Mouse (Mus musculus) spleen, postnatal 10 days (tissue): Measurements from ENCODE around the gene Acp2.

Experiments used
- DNase-seq, 2 experiments: peaks; one replicate each; pipeline ENCODE4 v3.0.0; 2021 to 2022; ENCODE audit warnings: low spot score in 2 of 2

Acp2 gene

DNA sequence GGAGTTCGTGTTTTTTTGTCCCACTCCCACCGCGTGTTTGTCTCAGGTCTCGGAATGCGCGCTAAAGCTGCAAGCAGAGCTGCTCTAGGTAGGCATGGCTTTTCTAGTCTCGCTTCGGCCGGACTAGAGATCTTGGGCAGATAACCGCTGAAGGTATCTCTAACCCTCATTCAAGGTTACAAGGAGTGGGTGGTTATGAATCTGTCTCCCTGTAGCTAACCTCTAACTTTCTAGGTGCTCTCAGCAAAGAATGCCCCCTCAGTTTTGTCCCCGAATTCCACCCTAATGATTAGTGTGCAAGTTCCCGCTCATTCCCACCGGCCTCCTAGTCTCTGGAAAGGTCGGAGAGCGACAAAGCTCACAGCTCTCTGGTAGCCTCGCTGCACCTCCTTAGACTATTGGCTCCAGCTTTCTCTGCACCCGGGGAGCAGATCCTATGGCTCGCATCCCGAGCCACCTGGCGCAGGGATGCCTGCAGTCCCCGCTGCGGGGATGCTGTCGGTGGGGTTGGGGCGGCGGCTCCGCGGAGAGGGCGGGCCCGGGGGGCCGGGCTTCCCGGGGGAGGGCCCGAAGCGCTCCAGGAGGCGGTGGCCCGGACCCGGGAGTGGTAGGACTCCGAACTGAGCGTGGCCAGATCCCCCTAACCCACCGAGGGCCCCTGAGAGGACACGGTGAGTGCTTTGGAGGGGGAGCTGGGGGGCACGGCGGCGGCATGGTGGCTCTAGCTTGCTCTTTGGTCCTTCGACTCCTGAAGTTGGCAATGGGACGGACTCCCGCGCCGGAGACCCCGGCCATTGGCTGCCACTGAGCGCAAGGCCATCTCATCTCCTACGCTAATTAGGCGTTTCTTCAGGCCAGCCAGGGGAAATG lies 53.8 kb downstream of the Acp2 start:
- no peak for DNase-seq

DNA sequence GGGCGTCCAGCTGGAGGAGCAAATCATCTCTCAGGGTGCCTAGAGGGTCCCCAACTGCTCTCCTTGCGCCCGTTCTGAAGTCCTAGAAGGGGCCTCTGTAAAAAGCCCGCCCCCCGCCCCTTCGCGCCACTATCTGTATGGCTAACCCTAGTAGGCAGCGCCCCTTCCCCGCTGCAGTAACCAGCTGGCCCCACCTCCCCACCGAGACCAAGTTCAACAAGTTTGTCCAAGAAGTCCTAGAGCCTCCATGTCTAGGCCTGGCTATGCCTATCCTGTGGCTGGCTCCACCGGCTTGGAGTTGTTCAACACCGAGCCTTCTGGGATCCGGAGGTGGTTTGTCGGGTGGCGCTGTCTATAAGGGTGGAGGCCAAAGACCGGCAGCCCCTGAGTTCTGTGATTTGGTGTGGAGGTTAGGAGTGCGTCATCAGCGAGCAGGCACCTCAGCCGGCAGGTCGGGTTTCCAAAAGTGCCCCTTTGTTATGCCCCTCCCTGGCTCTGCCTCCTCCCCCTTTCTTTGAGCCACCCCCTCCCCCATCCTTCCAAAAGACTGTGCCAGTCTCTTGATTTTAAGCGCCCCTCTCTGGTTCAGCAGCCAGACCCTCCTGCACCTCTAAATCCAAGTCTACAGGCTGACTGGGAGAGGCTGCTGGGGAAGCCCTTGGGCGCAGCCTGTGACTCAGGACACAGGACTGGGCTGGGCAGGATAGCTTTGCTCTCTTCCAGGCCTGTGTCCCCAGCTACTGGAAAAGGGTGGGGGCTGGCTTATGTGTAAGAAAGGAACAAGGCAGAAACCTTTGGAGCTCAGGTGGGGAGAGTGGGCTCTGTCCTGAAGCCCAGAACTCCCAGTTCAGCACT lies 54.7 kb downstream of the Acp2 start:
- DNase-seq: no peak

DNA sequence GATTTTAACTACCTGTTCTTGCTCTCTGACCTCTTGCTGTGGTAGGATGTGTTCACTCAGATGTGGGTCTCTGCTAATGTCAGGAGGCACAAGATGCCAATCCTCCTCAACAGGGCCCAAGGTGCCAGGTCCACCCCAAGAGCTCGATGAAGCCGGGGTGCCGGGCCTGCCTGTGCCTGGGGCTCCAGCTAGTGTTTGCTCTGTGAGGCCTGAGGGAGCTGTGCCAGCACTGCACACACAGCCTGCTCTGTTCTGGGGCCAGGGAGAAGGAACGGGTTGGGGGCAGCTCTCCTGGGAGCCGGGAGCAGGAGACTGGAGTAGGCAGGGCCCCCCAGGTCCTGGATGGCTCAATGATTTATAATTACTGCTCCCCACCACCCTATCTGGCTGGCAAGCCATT lies 55.4 kb downstream of the Acp2 start:
- DNase-seq: no peak

DNA sequence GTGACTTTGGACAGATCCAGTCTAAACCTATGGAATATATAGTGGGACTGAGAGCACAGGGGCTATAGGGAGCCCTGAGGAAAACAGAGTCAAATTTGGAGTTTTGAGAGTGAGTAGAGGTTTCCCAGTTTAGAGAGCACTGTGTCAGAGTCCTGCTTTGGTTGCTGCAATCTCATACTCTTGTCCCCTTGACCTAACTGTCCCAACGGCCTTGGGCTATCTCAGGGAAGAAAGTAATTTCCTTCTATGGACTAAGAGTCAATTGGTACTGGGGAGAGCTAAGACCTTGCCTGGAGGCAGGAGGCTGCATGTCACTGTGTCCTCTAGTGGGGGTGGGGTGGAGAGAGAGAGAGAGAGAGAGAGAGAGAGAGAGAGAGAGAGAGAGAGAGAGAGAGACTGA lies 56.1 kb downstream of the Acp2 start:
- DNase-seq: no peak

DNA sequence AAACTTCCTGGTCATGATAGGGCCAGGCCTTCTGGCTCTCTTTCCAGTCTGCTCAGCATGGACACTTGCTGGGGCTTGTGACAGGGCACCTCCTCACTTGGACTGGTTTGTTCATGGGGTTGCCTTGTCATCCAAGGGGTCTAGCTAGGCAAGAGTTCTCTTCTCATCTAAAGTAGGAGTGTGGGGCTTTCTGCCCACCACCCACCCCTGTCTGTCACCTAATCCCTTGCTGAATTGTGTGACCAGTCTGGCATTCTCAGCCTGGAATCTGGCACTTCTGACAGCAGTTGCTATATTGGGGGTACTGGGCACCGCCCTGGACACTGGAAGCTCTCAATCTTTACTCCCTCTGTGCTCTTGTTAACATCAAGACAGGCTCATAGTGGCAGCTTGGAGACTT lies 56.8 kb downstream of the Acp2 start:
- no peak for DNase-seq
